Mouse (Mus musculus): ENCODE measurements at regions not wholly inside any gene's neighbourhood (a gene's known extent, or its start where the extent isn't known, plus 50 kb on each side); places are given as distances from the start of the nearest gene placed in this dataset.
"Not testable (repeated sequence)": the region's sequence is repeated elsewhere in the genome, so short reads cannot be mapped to it uniquely, and the experiment has no call there.

DNA sequence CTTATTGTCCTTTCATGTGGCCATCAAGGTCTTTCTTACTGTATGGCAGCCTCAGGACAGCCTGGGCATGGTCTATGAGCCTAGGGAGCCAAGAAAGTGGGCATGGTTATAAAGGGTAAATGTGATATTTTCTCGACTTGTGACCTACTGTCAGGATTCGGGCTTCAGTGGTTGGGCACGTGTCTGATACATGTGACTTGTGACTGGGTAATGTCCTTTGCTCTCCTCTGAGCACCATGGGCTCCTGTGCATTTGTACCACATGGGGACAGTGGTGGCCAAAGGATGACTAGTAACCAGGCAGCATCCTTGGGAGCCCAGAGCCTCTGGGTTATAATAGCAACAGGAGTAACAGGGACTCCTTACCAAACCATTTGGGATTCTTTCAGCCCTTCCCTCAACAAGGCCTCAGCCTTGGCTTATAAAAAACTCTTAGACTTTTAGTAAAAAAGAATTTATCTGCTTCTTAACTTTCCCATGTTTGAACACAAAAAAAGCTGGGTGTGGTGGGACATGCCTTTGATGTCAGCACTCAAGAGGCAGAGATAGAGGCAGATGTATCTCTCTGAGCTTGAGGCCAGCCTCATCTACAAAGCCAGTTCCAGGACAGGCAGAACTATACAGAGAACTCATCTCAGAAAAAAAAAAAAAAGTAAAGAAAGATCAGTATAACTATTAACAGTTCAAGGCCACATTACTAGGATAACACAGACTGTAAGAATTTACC is 56.7 kb upstream of the Klf13 start:
- DNase-seq, result no peak

DNA sequence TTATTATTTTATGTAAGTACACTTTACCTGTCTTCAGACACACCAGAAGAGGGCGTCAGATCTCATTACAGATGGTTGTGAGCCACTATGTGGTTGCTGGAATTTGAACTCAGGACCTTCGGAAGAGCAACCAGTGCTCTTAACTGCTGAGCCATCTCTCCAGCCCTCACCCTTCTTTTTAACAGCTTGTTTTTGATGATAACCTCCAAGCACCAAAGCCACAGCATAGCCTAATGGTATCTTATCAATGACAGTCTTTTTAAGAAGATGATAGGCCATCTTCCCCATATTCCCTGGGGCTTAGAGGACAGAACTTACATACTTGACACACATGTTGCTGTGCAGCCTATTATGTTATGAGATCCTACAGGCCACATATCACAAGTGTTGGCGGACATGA is 56.1 kb upstream of the Klf13 start:
- DNase-seq, result not testable (repeated sequence)

DNA sequence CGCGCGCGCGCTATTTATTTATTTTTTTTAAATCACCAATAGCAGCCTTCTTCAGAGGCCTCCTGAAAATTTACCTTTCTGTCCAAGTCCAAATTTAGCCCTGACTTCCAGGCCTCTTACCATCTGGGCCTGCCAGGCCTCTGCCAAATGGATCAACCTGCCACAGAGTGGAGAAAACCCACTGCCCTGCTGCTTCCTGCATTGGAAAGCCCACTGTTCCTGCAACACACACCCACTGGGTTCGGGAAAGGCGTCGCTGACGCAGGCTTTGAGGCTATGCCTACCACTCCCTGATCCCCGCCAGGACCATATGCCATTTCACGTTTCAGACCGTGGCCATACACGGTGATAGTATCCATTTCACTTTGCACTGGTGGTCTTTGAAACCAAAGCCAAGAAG is 53.4 kb upstream of the Klf13 start:
- no peak for DNase-seq

DNA sequence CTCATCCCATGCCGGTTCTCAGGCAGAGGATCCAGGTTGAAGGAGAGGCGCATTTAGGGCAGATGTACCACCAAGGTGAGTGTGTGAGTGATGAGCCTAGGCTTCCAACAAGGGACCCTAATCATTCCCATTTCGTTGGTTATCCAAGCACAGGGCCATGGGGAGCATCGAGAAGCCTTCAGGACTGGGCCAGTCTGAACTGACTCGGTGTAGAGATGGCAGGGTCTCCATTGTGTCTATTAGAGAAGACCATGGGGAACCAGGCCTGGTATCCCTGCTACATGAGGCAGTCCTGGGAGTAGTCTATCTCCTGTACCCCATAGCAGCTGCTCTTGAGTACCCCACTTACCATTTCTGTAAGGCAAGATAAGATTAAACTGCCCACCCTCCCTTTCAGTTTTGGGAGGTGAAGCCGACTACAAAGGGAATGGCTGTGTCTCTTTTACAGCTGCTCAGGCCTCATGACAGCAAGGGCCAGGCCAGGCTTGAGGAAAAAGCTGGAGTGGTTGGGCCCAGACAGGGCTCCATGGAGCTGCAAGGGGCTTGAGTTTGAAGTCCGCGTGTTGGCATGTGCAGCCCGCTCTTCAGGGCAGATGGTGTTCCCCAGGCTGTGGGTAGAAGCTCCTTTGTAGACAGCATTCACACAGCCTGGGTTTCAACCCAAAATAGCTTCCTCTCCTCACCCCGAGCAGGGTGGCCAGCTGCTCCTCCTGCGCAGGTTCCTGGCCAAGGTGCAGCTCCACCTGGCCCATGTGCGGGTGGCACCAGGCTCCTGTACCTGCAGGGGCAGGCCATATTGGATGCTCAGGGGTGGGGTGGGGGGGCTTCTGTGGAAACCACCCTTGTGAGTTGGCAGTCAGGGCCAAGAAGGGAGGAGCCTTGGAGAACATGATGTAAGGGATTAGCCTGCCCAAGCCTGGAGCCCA is 52.6 kb upstream of the Klf13 start:
- no peak for DNase-seq

DNA sequence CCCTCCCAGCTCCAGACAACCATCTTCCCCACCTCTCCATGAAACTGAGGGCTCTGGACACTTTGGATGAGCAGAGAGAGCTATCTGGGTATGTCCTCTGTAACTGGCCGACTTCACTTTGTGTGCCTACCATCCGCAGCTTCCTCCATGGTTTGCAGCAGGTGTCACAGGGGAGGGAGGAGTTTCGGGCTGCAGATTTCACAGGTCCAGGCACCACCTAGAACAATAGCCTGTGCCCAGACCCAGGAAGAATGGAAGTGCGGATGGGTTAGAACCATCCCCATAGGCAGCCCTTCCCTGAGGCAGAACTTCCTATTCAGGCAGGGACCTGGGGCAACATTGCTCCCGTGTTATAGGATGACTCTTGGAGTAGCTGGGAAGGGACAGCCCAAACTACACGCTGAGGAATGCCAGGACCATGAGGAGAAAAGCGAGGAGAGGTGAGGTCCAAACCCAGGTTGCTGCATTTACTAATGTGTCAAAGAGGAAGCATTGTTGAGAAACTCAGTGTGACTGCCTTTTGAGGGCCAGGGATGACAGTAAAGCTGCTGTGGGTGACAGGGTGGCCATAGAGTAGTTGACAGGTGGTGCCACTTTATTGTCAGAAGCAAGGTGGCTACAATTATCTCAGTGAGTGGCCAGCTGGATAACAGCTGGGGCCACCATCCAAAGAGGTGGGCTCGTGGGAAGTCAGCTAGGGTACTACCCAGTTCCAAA is 51.8 kb upstream of the Klf13 start:
- DNase-seq, result no peak

DNA sequence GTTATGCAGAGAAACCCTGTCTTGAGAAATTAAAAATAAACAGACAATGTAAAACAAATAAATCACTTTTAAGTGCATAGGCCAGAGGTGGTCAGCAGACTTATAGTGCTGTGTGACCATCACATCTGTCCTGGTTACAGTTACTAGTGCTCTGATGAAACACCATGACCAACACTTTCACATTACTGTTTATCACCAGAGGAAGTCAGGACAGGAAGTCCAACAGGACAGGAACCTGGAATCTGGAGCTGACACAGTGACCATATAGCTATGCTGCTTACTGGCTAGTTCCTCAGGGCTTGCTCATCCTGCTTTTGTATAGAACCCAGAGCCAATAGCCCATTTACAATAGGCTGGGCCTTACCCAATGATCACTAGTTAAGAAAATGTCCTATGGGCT is 51.0 kb upstream of the Klf13 start:
- DNase-seq, result no peak

Data from adrenal gland, adult 8-10 months (tissue).